Mouse (Mus musculus): Measurements from ENCODE around the gene Tacc3.

GRCm38 (mm10) chr5:33723019-33723640 lies 65.2 kb downstream of the Tacc3 start:
- TF ChIP-seq CTCF (IDR thresholded peaks at IDR 0.05) (peak; percentile 49; the same call in 1 of the 2 replicates), EP300 (IDR thresholded peaks at IDR 0.05) (no peak)

Data from lung, postnatal 0 days (tissue).